Mouse (Mus musculus) leukemia stem cell, adult 10-12 weeks (primary cell): ENCODE data around the gene Rad23a. TPM values are rescaled to one million over a fixed set of nuclear protein-coding genes. Genes with fewer than 3 reads are reported as not detected.

Experiments
- polyA plus RNA-seq: library from polyadenylated mRNA; stranded (reverse); fragments of >175 nt; gene quantifications from 2 replicates; pipeline ENCODE4 v1.2.3, GENCODE M21; 2012; ENCODE audit warnings: low replicate concordance

The Rad23a gene
- polyA plus RNA-seq, result 1,135 and 1,429 TPM in 2 replicates

DNA sequence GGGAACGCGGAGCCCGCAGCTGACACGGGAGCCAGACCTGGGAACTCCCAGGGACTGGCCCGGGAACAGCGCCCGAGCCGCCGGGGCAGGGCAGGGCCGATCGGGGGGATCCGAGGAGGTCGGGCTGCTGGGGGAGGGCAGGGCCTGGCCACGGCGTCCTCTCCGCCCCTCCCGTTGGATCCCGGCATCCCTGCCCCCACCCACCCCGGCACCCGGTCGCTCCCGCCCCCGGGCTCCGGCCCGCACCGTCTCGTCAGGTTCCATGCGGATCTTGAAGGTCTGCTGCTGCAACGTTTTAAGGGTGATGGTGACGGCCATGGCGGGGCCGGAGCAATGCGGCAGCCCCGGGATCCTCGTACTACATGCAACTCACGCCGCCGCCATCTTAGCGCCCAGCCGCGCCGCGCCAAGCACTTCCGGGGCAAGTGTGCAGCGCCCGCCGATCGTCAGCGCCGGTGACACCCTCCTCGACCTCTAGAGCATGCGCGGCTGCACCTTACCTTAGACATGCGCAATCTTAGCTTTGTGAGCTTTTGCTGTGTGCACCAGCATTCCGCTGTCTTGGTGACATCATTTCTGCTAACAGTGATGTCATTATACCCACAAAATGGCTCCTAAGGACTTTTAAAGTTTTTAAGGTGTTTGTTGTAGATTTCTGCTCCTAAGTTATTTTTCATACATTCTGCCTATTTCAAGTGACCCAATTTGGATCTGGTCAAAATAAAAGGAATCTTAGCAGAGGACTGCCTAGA is at the start of gene Rad23a:
Gene Rad23a (minus strand): TSS at position 418 of the 752 bp plus-strand sequence.

DNA sequence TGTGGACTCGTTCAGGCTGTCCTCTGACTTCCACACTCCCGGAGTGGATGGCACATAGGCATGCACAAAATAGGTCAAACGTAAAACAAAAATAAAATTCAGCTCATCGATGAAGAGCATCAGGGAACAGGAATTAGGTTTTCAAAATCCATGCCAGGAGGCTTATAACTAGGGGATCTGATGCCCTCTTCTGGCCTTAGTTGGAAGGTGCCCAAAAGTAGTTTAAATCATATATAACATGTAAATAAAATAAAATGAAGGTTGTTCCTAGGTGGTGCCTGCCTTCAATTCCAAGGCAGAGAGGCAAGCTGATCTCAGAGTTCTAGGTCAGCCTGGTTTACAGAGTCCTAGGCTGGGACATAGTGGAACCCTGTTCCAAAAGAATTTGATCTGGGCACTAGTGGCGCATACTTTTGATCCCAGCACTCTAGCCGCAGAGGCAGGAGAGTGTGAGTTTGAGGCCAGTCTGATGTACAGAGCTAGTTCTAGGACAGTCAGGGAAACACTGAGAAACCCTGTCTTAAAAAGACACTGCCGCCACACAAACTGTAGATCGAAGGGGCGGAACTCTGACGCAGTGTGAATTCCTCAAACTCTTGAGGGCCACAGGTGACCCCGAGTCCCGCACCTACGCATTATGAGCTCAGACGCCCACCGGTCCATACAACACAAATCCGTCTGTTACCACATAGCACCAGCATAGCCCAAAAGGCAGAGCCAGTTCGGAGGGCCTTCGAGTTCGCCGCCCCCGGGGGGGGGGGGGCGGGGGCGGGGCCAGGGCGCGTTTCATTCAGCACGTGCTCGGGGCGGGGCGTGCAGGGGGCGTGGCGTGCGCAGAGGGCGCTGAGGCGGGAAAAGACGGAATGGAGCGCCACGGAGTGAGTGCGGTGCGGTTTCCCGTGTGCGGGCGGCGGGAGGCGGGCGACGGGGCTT is 31.2 kb upstream of the Rad23a start, which contains the start of gene Syce2:
Gene Syce2 (plus strand): TSS at position 736 of the 933 bp plus-strand sequence.

DNA sequence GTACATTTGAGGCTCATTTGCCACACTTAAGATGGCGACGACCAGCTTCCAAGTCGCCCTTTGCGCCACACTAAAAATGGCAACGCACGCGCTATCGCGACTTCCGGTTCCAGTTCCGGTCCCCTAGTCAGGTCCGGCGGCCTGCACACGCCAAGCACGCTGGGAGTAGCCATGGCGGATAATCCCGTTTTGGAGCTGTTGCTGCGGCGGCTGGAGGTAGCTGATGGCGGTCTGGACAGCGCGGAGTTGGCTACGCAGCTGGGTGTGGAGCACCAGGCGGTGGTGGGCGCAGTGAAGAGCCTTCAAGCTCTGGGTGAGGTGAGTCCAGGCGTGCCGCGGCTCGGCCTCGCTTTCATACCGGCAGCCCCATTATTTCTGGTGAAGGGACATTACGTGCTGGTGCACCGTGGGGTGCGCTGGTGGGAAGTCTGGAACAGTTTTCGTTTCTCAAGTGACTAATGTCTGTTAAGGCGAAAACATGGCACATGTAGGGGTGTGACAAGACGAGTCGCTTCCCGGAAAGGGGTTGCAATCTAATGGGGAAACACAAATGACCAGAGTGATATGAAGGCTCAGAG is 16.5 kb upstream of the Rad23a start, which contains the start of gene Farsa:
Gene Farsa (plus strand): TSS at position 126 of the 578 bp plus-strand sequence.

DNA sequence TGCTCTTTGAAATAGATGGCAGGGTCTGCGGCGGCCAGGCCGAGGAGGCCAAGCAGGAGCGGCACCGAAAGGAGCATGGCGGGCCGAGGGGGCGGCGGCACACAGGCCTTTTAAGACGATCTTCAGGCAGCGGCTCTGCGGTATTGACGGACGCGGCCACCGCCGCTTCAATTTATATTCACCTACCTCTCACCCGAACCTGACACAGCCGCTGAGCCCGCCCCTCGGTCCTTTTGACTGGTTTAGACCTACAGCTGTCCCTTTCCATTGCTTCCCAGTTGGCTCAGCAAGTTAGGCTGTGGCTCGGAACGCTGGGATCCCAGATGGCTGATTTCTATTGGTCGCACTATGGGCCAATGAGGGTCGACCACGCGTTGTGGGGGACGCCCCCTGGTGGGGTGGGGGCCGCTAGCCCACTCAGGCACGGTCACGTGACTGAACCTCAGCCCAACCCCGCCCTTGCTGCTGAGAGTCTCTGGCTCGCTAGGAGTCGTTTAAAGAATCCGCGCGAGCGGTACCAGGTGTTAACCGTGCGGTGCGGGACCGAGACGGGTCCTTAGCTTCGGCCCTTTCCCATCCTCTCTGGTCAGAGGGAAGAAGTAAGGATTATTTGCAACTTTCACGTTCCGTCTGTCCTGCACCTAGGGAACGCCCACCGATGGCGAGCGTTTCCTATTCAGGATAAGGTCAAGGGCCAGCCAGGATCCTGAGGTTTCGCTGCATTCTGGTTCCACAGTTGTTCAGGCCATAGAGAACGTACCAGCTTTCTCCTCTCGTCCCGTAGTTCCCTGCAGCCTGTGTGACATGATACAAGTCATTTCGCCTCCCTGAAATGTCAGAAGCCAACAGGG is 6.5 kb upstream of the Rad23a start, which contains the start of gene Calr:
Gene Calr (minus strand): TSS at position 213 of the 851 bp plus-strand sequence.

DNA sequence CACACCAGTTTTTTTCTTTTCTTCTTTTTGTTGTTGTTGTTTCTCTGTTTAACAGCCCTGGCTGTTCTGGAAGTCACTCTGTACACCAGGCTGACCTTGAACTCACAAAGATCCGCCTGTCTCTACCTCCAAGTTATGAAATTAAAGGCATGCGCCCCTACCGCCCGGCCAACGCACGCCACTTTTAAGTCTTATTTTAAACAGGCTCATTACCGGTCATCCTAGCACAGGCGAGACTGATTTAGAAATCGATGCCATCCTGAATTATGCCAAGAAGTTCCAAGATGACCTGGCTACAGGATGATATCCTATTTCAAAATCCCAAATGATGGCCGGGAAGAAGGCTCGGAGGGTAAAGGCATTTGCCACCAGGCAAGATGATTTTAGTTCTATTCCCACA is 9.0 kb downstream of the Rad23a start, which contains the start of gene Gadd45gip1:
Gene Gadd45gip1 (plus strand): TSS at position 33 of the 400 bp plus-strand sequence.

DNA sequence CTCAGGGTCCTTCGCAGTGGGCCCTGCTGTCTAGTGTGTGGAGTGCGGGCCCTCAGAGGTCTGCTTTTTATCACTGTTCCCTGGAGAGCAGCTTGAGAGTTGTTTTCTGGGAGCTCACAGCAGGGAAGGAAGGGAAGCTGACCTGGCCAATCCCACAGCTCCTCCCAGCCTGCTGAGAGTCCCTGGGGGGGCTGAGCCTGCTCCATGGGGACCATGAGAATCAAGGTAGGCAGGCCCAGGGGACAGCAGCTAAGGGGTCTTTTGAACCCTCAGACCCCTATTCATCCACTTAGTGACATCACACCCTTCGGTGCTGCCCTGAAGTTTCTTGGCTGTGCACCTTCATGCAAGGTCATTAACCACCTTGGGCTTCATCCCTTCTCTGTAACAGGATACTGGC is 17.7 kb downstream of the Rad23a start, which contains the start of gene Dand5:
Gene Dand5 (minus strand): TSS at position 101 of the 400 bp plus-strand sequence.

DNA sequence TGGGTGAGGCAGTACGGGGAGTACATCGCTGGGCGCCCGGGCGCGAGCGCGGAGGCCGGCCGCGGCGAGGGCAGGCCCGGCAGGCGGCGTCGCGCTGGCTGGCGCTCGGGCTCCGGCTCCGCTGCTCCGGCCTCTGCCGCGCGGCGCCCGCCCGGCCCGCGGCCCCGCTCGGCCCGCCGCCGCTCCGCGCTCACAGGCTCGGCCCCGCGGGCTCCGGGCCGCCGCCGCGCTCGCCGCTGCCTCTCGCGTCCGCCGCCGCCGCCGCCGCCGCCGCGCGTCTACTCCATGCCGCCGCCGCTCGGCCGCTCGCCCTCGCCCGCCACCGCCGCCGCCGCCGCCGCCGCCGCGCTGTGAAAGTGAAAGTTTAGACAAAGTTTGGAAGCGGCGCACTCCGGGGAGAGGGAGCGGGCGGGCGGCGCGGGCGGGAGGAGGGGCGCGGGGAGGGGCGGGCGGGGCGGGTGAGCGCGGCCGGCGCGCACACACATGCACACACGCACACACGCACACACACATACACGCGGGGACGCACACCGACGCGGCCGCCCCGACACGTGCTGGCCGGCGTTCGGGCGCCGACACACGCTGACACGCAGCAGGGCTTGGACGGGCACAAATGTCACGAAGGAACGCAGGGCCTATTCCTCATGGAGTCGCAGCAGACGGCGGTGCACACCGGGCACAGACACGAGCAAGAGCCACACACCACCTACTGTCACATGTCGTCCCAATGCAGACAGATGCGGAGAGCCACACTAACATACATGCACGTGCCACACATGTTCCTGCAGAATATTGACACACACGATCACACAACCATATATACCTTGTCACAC is 40.2 kb downstream of the Rad23a start, which contains the start of gene Nfix:
Gene Nfix (minus strand): TSS at position 346 of the 833 bp plus-strand sequence.

Other genes with a start within 250 kb of the Rad23a start
- gene Ier2, start 177.8 kb downstream of the Rad23a start, polyA plus RNA-seq, result 84.4 and 161 TPM in 2 replicates
- 263 and 316 TPM in 2 replicates for gene Trmt1, start 154.4 kb downstream of the Rad23a start, polyA plus RNA-seq
- 145 and 272 TPM in 2 replicates for gene Nacc1, start 152.8 kb downstream of the Rad23a start, polyA plus RNA-seq
- gene Lyl1, start 139.2 kb downstream of the Rad23a start, polyA plus RNA-seq, result 190 and 269 TPM in 2 replicates
- gene G430095P16Rik, start 117.7 kb downstream of the Rad23a start, polyA plus RNA-seq, result 27.2 and 30.1 TPM in 2 replicates
- gene Nfix, start 40.3 kb downstream of the Rad23a start, polyA plus RNA-seq, result 88.8 and 111 TPM in 2 replicates
- gene Dand5, start 17.8 kb downstream of the Rad23a start, polyA plus RNA-seq, result 1.6 and 2.0 TPM in 2 replicates
- 50.6 and 92.7 TPM in 2 replicates for gene Gadd45gip1, start 9.1 kb downstream of the Rad23a start, polyA plus RNA-seq
- gene Calr, start 6.3 kb upstream of the Rad23a start, polyA plus RNA-seq, result 243 and 806 TPM in 2 replicates
- gene Farsa, start 16.3 kb upstream of the Rad23a start, polyA plus RNA-seq, result 41.5 and 103 TPM in 2 replicates
- 58.0 and 82.4 TPM in 2 replicates for gene Syce2, start 31.4 kb upstream of the Rad23a start, polyA plus RNA-seq
- 47.9 and 84.2 TPM in 2 replicates for gene Gcdh, start 53.3 kb upstream of the Rad23a start, polyA plus RNA-seq
- gene Klf1, start 61.3 kb upstream of the Rad23a start, polyA plus RNA-seq, result 1,095 and 1,669 TPM in 2 replicates
- 14.5 and 50.4 TPM in 2 replicates for gene Dnase2a, start 67.9 kb upstream of the Rad23a start, polyA plus RNA-seq
- gene Mast1, start 96.7 kb upstream of the Rad23a start, polyA plus RNA-seq, result 0.66 and 1.1 TPM in 2 replicates
- gene Rtbdn, start 106.3 kb upstream of the Rad23a start, polyA plus RNA-seq, result not detected in 2 replicates
- not detected in 2 replicates for gene Gm49661, start 128.8 kb upstream of the Rad23a start, polyA plus RNA-seq
- 98.3 and 368 TPM in 2 replicates for gene Prdx2, start 128.9 kb upstream of the Rad23a start, polyA plus RNA-seq
- 523 and 1,249 TPM in 2 replicates for gene Rnaseh2a, start 129.1 kb upstream of the Rad23a start, polyA plus RNA-seq
- gene Junb, start 138.1 kb upstream of the Rad23a start, polyA plus RNA-seq, result 244 and 401 TPM in 2 replicates
- 8.4 and 10.8 TPM in 2 replicates for gene Hook2, start 149.9 kb upstream of the Rad23a start, polyA plus RNA-seq
- gene Best2, start 173.9 kb upstream of the Rad23a start, polyA plus RNA-seq, result 0.15 TPM in 1 of 2 replicates, not detected in the other
- 115 and 306 TPM in 2 replicates for gene Asna1, start 184.6 kb upstream of the Rad23a start, polyA plus RNA-seq
- 189 and 354 TPM in 2 replicates for gene Trir, start 186.2 kb upstream of the Rad23a start, polyA plus RNA-seq
- gene Tnpo2, start 196.2 kb upstream of the Rad23a start, polyA plus RNA-seq, result 9.4 and 25.7 TPM in 2 replicates
- gene Fbxw9, start 219.4 kb upstream of the Rad23a start, polyA plus RNA-seq, result 8.5 and 14.5 TPM in 2 replicates
- gene Gm5741, start 227.3 kb upstream of the Rad23a start, polyA plus RNA-seq, result not detected in 2 replicates
- gene Dhps, start 231.1 kb upstream of the Rad23a start, polyA plus RNA-seq, result 54.9 and 75.7 TPM in 2 replicates
- gene Wdr83os, start 240.1 kb upstream of the Rad23a start, polyA plus RNA-seq, result 2.5 and 39.0 TPM in 2 replicates
- gene Wdr83, start 240.6 kb upstream of the Rad23a start, polyA plus RNA-seq, result 6.1 and 19.9 TPM in 2 replicates
- 2.8 and 9.6 TPM in 2 replicates for gene Man2b1, start 242.6 kb upstream of the Rad23a start, polyA plus RNA-seq